Mouse (Mus musculus) neural tube, embryonic 15.5 days (tissue): ENCODE data around the gene Sag. TPM values are rescaled to one million over a fixed set of nuclear protein-coding genes. Genes with fewer than 3 reads are reported as not detected.

Experiments
- ATAC-seq: fragments of 200-750 bp; cut with Nextera tagmentation; 2 replicates; pipeline ENCODE4 v1.8.0; 2017; ENCODE audit warnings: mild to moderate bottlenecking, moderate TSS enrichment, moderate library complexity; ENCODE audit not compliant: low FRiP score
- H3K27ac ChIP-seq: fragments of 300-500 bp; sonication (generic); replicated peaks from 2 replicates; pipeline ENCODE4 v1.5.1; 2015; ENCODE audit warnings: mild to moderate bottlenecking, inconsistent platforms
- H3K27me3 ChIP-seq: fragments of 300-500 bp; sonication (generic); replicated peaks from 2 replicates; pipeline ENCODE4 v1.6.1; 2015; ENCODE audit warnings: inconsistent platforms
- H3K36me3 ChIP-seq: fragments of 300-500 bp; sonication (generic); 2 replicates; pipeline ENCODE4 v1.6.1; 2015; ENCODE audit warnings: inconsistent platforms
- H3K4me1 ChIP-seq: fragments of 300-500 bp; sonication (generic); 2 replicates; pipeline ENCODE4 v1.6.1; 2015; ENCODE audit warnings: inconsistent platforms
- H3K4me2 ChIP-seq: fragments of 300-500 bp; sonication (generic); 2 replicates; pipeline ENCODE4 v1.6.1; 2015; ENCODE audit warnings: inconsistent platforms, mild to moderate bottlenecking, moderate library complexity
- H3K4me3 ChIP-seq: fragments of 300-500 bp; sonication (generic); replicated peaks from 2 replicates; pipeline ENCODE4 v1.5.1; 2015; ENCODE audit warnings: mild to moderate bottlenecking, inconsistent platforms
- H3K9ac ChIP-seq: fragments of 300-500 bp; sonication (generic); replicated peaks from 2 replicates; pipeline ENCODE4 v1.6.1; 2015; ENCODE audit warnings: mild to moderate bottlenecking, inconsistent platforms
- H3K9me3 ChIP-seq: fragments of 300-500 bp; sonication (generic); replicated peaks from 2 replicates; pipeline ENCODE4 v1.6.1; 2016; ENCODE audit warnings: inconsistent platforms
- WGBS: fragments of 180-500 bp; shearing (Covaris S2); methylation state at CpG from one replicate; pipeline ENCODE4 v1.1.7; 2015; ENCODE audit warnings: mixed read lengths; 5-methylcytosine and 5-hydroxymethylcytosine counted together
- polyA plus RNA-seq: library from polyadenylated mRNA; unstranded; fragments of >200 nt; fragmentation: Nextera tagmentation; extraction: Ambion mirVana; gene quantifications from 2 replicates; pipeline ENCODE4 v1.2.1, GENCODE M21; 2015

Gene Sag
- polyA plus RNA-seq: 2.1 and 2.7 TPM in 2 replicates

GRCm38 (mm10) chr1:87803576-87803975 is at the start of gene Sag:
Sag (plus strand) TSS chr1:87803680.
- H3K9ac ChIP-seq: no peak within 1 kb of the TSS
- no peaks in the 10 kb centered on the region for H3K36me3 ChIP-seq
- H3K27ac ChIP-seq: no peak within 1 kb of the TSS
- H3K4me2 ChIP-seq: no peak within 1 kb of the TSS
- WGBS: 84% methylated on average over 6 of the region's 6 CpGs
- no peaks in the 10 kb centered on the region for H3K4me1 ChIP-seq
- ATAC-seq: no peak
- H3K27me3 ChIP-seq: no peaks in the 10 kb centered on the region
- no peak within 1 kb of the TSS for H3K4me3 ChIP-seq
- H3K9me3 ChIP-seq: no peaks in the 10 kb centered on the region

- Histone ChIP-seq H3K27ac (peak within 1 kb of the TSS; percentile 89), H3K9me3 (no peaks in the 10 kb centered on the region), H3K27me3 (0 out of 2 replicates have a peak, but pooled peaks cover 7% of the 10 kb centered on the region), H3K4me2 (peak within 1 kb of the TSS; percentile 67), H3K4me1 (peaks cover 20% of the 10 kb centered on the region), H3K36me3 (peaks cover 18% of the 10 kb centered on the region), H3K4me3 (peak within 1 kb of the TSS; percentile 62), H3K9ac (peak within 1 kb of the TSS; percentile 68)
- under 1% methylated on average over 79 of the region's 79 CpGs for WGBS
- ATAC-seq: peak; percentile 99
Measured at GRCm38 (mm10) chr1:87755641-87756470, 47.6 kb upstream of the Sag start, which contains the start of gene Atg16l1. Atg16l1 (plus strand) TSS chr1:87755870.

- Histone ChIP-seq H3K4me1 (no peaks in the 10 kb centered on the region), H3K4me3 (no peak overlapping the region), H3K9ac (no peak overlapping the region), H3K36me3 (peaks cover 85% of the 10 kb centered on the region), H3K4me2 (no peak overlapping the region), H3K27ac (no peak overlapping the region), H3K9me3 (no peaks in the 10 kb centered on the region), H3K27me3 (no peaks in the 10 kb centered on the region)
- no peak for ATAC-seq
- WGBS: 98% methylated on average over 3 of the region's 3 CpGs
Measured at GRCm38 (mm10) chr1:87763821-87764220, 39.7 kb upstream of the Sag start.

DNA sequence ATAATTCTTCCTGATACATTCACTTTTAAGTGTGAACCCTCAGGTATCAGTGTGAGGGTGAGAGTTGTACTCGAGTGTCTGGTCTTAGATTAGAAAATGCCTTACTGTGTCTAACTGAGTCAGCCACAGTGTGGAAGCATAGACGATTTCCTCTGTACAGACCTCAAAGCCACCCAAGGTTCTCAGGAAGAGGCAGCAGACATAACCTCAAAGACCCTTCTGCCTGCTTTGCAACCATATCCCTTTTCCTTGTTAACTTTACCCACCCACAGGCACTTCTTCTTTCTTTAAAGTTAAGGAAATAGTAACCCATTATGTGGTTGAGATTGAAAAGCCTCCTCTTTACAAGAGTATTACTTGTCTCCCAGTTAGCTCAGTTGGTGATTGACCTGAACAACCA is 37.7 kb upstream of the Sag start:
- no peaks in the 10 kb centered on the region for H3K9me3 ChIP-seq
- no peaks in the 10 kb centered on the region for H3K4me1 ChIP-seq
- no peak for ATAC-seq
- H3K9ac ChIP-seq: no peak overlapping the region
- H3K4me2 ChIP-seq: no peak overlapping the region
- H3K27me3 ChIP-seq: no peaks in the 10 kb centered on the region
- no peak overlapping the region for H3K4me3 ChIP-seq
- peaks cover 89% of the 10 kb centered on the region for H3K36me3 ChIP-seq
- 90% methylated on average over 2 of the region's 2 CpGs for WGBS
- no peak overlapping the region for H3K27ac ChIP-seq

DNA sequence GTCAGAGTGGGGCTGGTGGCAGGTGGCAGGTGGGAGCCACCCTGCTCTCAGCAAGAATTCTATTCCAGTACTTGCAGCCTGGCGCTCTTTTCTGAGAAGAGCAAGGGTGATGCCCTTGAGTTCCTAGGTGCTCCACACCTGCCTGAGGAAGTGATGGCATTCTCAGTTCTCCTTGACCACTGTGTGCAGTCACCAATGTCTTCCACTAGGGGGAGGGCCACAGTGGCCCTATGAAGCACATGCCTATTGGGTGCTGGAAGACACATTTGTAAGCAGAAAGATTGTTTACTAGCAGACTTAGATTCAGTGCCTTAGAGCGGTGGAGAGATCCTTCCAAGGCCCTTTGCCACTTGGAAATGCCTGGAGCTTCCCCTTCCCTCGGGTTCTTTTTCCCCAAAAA is 37.2 kb upstream of the Sag start:
- H3K9me3 ChIP-seq: no peaks in the 10 kb centered on the region
- H3K36me3 ChIP-seq: peaks cover 90% of the 10 kb centered on the region
- no peak overlapping the region for H3K9ac ChIP-seq
- 97% methylated on average over 3 of the region's 3 CpGs for WGBS
- H3K27me3 ChIP-seq: no peaks in the 10 kb centered on the region
- no peak overlapping the region for H3K4me3 ChIP-seq
- H3K4me1 ChIP-seq: no peaks in the 10 kb centered on the region
- ATAC-seq: no peak
- no peak overlapping the region for H3K4me2 ChIP-seq
- H3K27ac ChIP-seq: no peak overlapping the region

- 100% methylated on average over 2 of the region's 2 CpGs for WGBS
- ATAC-seq: no peak
- no peaks in the 10 kb centered on the region for H3K4me1 ChIP-seq
- H3K4me2 ChIP-seq: no peak overlapping the region
- peaks cover 89% of the 10 kb centered on the region for H3K36me3 ChIP-seq
- H3K9me3 ChIP-seq: no peaks in the 10 kb centered on the region
- H3K27ac ChIP-seq: no peak overlapping the region
- H3K4me3 ChIP-seq: no peak overlapping the region
- no peak overlapping the region for H3K9ac ChIP-seq
- H3K27me3 ChIP-seq: no peaks in the 10 kb centered on the region
Measured at GRCm38 (mm10) chr1:87769263-87769662, 34.2 kb upstream of the Sag start.

DNA sequence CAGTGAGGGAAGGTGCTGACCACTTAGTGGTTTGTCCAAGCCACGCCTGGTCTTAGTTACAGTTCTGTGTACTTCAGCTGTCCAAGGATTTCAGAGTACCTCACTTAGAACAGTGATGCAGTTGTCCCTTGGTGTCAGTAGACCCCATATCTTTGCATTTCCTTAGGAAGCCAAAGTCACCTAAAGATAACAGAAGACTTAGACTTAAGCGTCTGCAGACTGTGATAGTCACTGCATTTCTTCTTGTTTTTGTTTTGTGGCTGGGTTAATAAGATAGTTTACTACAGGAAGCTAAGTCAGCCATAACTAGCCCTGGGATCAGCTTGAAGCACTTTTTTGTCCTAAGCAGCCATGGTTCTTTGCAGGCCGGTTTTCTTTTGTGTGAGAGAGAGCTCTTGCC is 33.0 kb upstream of the Sag start:
- no peak overlapping the region for H3K4me2 ChIP-seq
- 94% methylated on average over 3 of the region's 3 CpGs for whole genome bisulfite sequencing
- no peak overlapping the region for H3K27ac ChIP-seq
- H3K9me3 ChIP-seq: no peaks in the 10 kb centered on the region
- no peak overlapping the region for H3K4me3 ChIP-seq
- H3K9ac ChIP-seq: no peak overlapping the region
- H3K36me3 ChIP-seq: peaks cover 89% of the 10 kb centered on the region
- H3K4me1 ChIP-seq: no peaks in the 10 kb centered on the region
- H3K27me3 ChIP-seq: no peaks in the 10 kb centered on the region
- no peak for ATAC-seq

DNA sequence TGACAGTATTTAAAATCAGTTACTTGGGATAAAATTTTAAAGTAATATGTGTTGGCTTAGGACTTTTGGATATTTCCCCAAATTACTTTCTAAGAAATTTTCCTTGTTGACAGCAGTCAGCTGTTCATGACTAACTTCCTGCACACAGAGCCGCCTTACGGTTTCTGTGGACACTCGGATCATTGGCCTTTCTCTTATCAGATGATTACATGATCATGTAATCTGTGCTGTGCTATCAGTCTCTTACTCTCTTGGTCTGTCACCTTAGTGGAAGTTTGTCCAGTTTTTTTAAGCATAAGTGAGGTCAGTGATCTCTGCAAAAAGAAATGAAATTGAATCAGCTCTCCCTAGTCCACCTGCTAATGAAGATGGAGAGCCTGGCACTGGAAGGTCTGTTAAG is 31.8 kb upstream of the Sag start:
- Histone ChIP-seq H3K4me2 (no peak overlapping the region), H3K36me3 (peaks cover 89% of the 10 kb centered on the region), H3K4me1 (no peaks in the 10 kb centered on the region), H3K9me3 (no peaks in the 10 kb centered on the region), H3K27ac (no peak overlapping the region), H3K27me3 (no peaks in the 10 kb centered on the region), H3K4me3 (no peak overlapping the region), H3K9ac (no peak overlapping the region)
- ATAC-seq: no peak
- 97% methylated on average over 3 of the region's 3 CpGs for WGBS

- no peak for ATAC-seq
- peaks cover 88% of the 10 kb centered on the region for H3K36me3 ChIP-seq
- no peaks in the 10 kb centered on the region for H3K9me3 ChIP-seq
- H3K4me1 ChIP-seq: no peaks in the 10 kb centered on the region
- H3K9ac ChIP-seq: no peak overlapping the region
- WGBS: 98% methylated on average over 2 of the region's 2 CpGs
- H3K27ac ChIP-seq: no peak overlapping the region
- H3K4me2 ChIP-seq: no peak overlapping the region
- H3K4me3 ChIP-seq: no peak overlapping the region
- no peaks in the 10 kb centered on the region for H3K27me3 ChIP-seq
Measured at GRCm38 (mm10) chr1:87773336-87773735, 30.1 kb upstream of the Sag start.

DNA sequence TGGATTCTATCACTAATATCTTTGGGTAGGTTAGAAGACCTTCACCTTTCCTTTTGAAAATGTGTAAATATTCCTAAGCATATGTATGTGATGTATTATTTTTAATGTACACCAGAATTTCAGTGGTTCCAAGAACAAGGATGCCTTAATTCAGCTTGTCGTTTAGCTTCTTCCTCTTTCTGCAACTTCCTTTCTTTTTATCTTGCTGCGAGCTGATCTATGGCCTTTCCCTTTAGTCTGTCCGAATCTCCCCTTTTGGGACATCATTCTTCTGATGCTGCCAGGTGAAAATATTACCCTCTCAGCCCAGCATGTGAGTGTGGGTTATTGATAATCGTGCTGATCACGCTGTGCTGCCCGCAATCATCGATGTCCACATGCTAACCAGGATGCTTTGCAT is 28.6 kb upstream of the Sag start:
- H3K36me3 ChIP-seq: peaks cover 94% of the 10 kb centered on the region
- H3K9me3 ChIP-seq: no peaks in the 10 kb centered on the region
- H3K4me3 ChIP-seq: no peak overlapping the region
- no peak for ATAC-seq
- WGBS: 92% methylated on average over 7 of the region's 7 CpGs
- no peaks in the 10 kb centered on the region for H3K4me1 ChIP-seq
- H3K9ac ChIP-seq: no peak overlapping the region
- no peak overlapping the region for H3K4me2 ChIP-seq
- no peaks in the 10 kb centered on the region for H3K27me3 ChIP-seq
- H3K27ac ChIP-seq: no peak overlapping the region

- WGBS: 85% methylated on average over 5 of the region's 5 CpGs
- H3K9me3 ChIP-seq: no peaks in the 10 kb centered on the region
- no peaks in the 10 kb centered on the region for H3K4me1 ChIP-seq
- ATAC-seq: no peak
- H3K27me3 ChIP-seq: no peaks in the 10 kb centered on the region
- H3K4me2 ChIP-seq: no peak overlapping the region
- H3K9ac ChIP-seq: no peak overlapping the region
- H3K36me3 ChIP-seq: peaks cover 92% of the 10 kb centered on the region
- H3K4me3 ChIP-seq: no peak overlapping the region
- H3K27ac ChIP-seq: no peak overlapping the region
Measured at GRCm38 (mm10) chr1:87779204-87779785, 24.2 kb upstream of the Sag start.

- Histone ChIP-seq H3K9ac (no peak overlapping the region), H3K4me3 (no peak overlapping the region), H3K27me3 (no peaks in the 10 kb centered on the region), H3K9me3 (no peaks in the 10 kb centered on the region), H3K4me2 (no peak overlapping the region), H3K27ac (peak overlapping the region; percentile 41), H3K36me3 (peaks cover 84% of the 10 kb centered on the region), H3K4me1 (peaks cover 13% of the 10 kb centered on the region)
- 84% methylated on average over 8 of the region's 8 CpGs for WGBS
- ATAC-seq: no peak
Measured at GRCm38 (mm10) chr1:87785703-87786102, 17.8 kb upstream of the Sag start.
